Mouse (Mus musculus) lung, adult 2 months (tissue): ENCODE data around the gene Fbxo7.

Source experiments
- CTCF ChIP-seq: fragments of 200-500 bp; IDR thresholded peaks from 2 replicates; pipeline ENCODE4 v1.5.1; 2011; ENCODE audit warnings: mild to moderate bottlenecking, low read length, control low read depth; ENCODE audit not compliant: insufficient read depth
- POLR2A ChIP-seq: fragments of 200-500 bp; IDR thresholded peaks from 2 replicates; pipeline ENCODE4 v1.6.1; 2011; ENCODE audit warnings: low read depth, mild to moderate bottlenecking, control low read depth, low read length, borderline replicate concordance; ENCODE audit errors: extremely low read depth

DNA sequence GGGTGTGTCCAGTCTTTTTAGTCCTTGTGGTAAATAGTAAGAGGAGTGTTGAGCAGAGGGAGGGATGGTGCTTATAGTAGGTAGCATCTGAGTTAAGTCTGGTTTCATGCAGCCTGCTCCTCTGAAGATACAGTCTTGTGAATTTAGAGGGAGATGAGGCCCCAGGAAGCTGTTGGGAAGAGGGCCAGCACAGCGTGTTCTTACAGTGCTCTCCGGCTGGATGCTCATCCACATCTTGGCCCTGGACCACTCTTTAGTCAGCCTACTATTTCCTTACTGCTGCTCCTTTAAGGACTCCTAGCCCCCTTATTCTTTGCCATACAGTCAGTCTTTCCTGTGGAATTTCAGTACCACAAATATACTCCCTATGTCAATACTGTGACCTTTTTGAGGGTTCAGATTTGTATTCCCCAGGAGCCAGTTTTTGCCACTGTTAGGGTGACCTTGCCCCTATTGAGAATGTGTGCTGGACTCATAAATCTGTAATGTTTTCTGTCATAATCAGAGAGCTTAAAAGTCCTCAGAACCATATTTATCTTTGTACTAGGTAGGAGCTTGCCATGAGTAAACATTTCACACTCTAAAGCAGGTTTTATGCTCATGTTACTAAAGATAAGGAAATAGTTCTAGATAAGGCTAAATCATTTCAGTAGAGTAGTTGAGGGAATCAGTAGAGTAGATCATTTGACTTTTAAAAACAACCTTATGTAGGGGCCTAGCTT is 12.4 kb downstream of the Fbxo7 start:
- TF ChIP-seq CTCF = no peak
- no peak for TF ChIP-seq POLR2A
